Comparison of ENCODE assay signal across 17 mouse cellular contexts in genomic region chr13:94599718-94600117, GRCm38 (mm10).
"Had no signal": no experiment of that assay in that cellular context is flagged by ENCODE, and none has a peak within 500 bp of the region (broad histone marks: within the 10 kb centered on the region; RNA-seq: fewer than 3 reads in every experiment).

No protein-coding gene starts in this region.

- H3K9ac ChIP-seq: kidney, embryonic 15.5 days; limb, embryonic 12.5 days; limb, embryonic 15.5 days; liver, embryonic 14.5 days; liver, postnatal 0 days; lung, embryonic 14.5 days had no signal

- H3K27ac ChIP-seq: kidney, embryonic 15.5 days; limb, embryonic 12.5 days; limb, embryonic 15.5 days; liver, embryonic 14.5 days; macrophage had no signal

- ATAC-seq: liver, postnatal 0 days; lung, postnatal 0 days had no signal

- H3K4me3 ChIP-seq: kidney, embryonic 15.5 days; limb, embryonic 12.5 days; limb, embryonic 15.5 days; megakaryocyte, embryonic 14.5 days had no signal

- H3K4me2 ChIP-seq: kidney, embryonic 15.5 days; limb, embryonic 12.5 days; limb, embryonic 15.5 days; liver, embryonic 11.5 days; lung, embryonic 14.5 days; midbrain, embryonic 11.5 days had no signal

- H3K9me3 ChIP-seq: kidney, embryonic 15.5 days; limb, embryonic 12.5 days; limb, embryonic 15.5 days; megakaryocyte, embryonic 14.5 days had no signal

- H3K36me3 ChIP-seq: kidney, embryonic 15.5 days; limb, embryonic 12.5 days; limb, embryonic 15.5 days had no signal

- DNase-seq: kidney, postnatal 14 days; kidney, postnatal 4 days; left cerebral cortex, postnatal 4 days; liver, postnatal 0 days; lung, embryonic 14.5 days; midbrain, embryonic 14.5 days; thymus, adult 18-20 months; thymus, postnatal 36 days had no signal
